Mouse (Mus musculus) midbrain, embryonic 15.5 days (tissue): Measurements from ENCODE around the gene Faim2. TPM values are rescaled to one million over a fixed set of nuclear protein-coding genes. Genes with fewer than 3 reads are reported as not detected.

Experiments used
- ATAC-seq: fragments of 200-750 bp; cut with Nextera tagmentation; replicated peaks from 2 replicates; pipeline ENCODE4 v1.8.0; 2017; ENCODE audit warnings: moderate TSS enrichment
- H3K27ac ChIP-seq: fragments of 300-500 bp; sonication (generic); 2 replicates; pipeline ENCODE4 v1.5.1; 2015; ENCODE audit warnings: mild to moderate bottlenecking, inconsistent platforms
- H3K27me3 ChIP-seq: fragments of 300-500 bp; sonication (generic); replicated peaks from 2 replicates; pipeline ENCODE4 v1.6.1; 2015; ENCODE audit warnings: inconsistent platforms
- H3K36me3 ChIP-seq: fragments of 300-500 bp; sonication (generic); replicated peaks from 2 replicates; pipeline ENCODE4 v1.6.1; 2015; ENCODE audit warnings: inconsistent platforms
- H3K4me1 ChIP-seq: fragments of 300-500 bp; sonication (generic); 2 replicates; pipeline ENCODE4 v1.6.1; 2015; ENCODE audit warnings: inconsistent platforms
- H3K4me2 ChIP-seq: fragments of 300-500 bp; sonication (generic); 2 replicates; pipeline ENCODE4 v1.6.1; 2015; ENCODE audit warnings: inconsistent platforms, mild to moderate bottlenecking, moderate library complexity
- H3K4me3 ChIP-seq: fragments of 300-500 bp; sonication (generic); 2 replicates; pipeline ENCODE4 v1.5.1; 2015; ENCODE audit warnings: mild to moderate bottlenecking, inconsistent platforms
- H3K9ac ChIP-seq: fragments of 300-500 bp; sonication (generic); 2 replicates; pipeline ENCODE4 v1.6.1; 2015; ENCODE audit warnings: mild to moderate bottlenecking, inconsistent platforms
- H3K9me3 ChIP-seq: fragments of 300-500 bp; sonication (generic); 2 replicates; pipeline ENCODE4 v1.6.1; 2016; ENCODE audit warnings: inconsistent platforms
- WGBS: fragments of 180-500 bp; shearing (Covaris S2); methylation state at CpG from one replicate; pipeline ENCODE4 v1.1.7; 2015; ENCODE audit warnings: mixed read lengths; 5-methylcytosine and 5-hydroxymethylcytosine counted together
- polyA plus RNA-seq: library from polyadenylated mRNA; unstranded; fragments of >200 nt; fragmentation: Nextera tagmentation; extraction: Ambion mirVana; gene quantifications from 2 replicates; pipeline ENCODE4 v1.2.1, GENCODE M21; 2015

The Faim2 gene
- polyA plus RNA-seq, 1 experiment from 2014 or later = 45.9 TPM

GRCm38 (mm10) chr15:99455415-99455814, 72.5 kb downstream of the Faim2 start:
- peaks cover 36% of the 10 kb centered on the region for H3K4me1 ChIP-seq
- H3K9ac ChIP-seq = no peak overlapping the region
- peak overlapping the region; percentile 9; the same call in 1 of the 2 replicates for H3K4me2 ChIP-seq
- no peaks in the 10 kb centered on the region for H3K36me3 ChIP-seq
- H3K4me3 ChIP-seq = no peak overlapping the region
- ATAC-seq = no peak
- WGBS = 84% methylated on average over 3 of the region's 3 CpGs
- H3K27ac ChIP-seq = no peak overlapping the region
- H3K27me3 ChIP-seq = no peaks in the 10 kb centered on the region
- no peaks in the 10 kb centered on the region for H3K9me3 ChIP-seq

GRCm38 (mm10) chr15:99454585-99455279, 73.2 kb downstream of the Faim2 start:
- Histone ChIP-seq H3K4me3 (no peak overlapping the region), H3K9me3 (no peaks in the 10 kb centered on the region), H3K27me3 (no peaks in the 10 kb centered on the region), H3K9ac (no peak overlapping the region), H3K36me3 (no peaks in the 10 kb centered on the region), H3K4me2 (no peak overlapping the region), H3K4me1 (peaks cover 36% of the 10 kb centered on the region), H3K27ac (no peak overlapping the region)
- WGBS = 67% methylated on average over 7 of the region's 7 CpGs
- no peak for ATAC-seq

- no peak overlapping the region for H3K27ac ChIP-seq
These were observed 74.6 kb downstream of the Faim2 start for GRCm38 (mm10) chr15:99453153-99453900.

GRCm38 (mm10) chr15:99449751-99450280, 78.1 kb downstream of the Faim2 start:
- ATAC-seq = no peak
- WGBS = 89% methylated on average over 8 of the region's 8 CpGs
- H3K4me1 ChIP-seq = peaks cover 19% of the 10 kb centered on the region

More at GRCm38 (mm10) chr15:99453153-99453900, 74.6 kb downstream of the Faim2 start:
- Histone ChIP-seq H3K4me3 (no peak overlapping the region), H3K4me1 (peaks cover 32% of the 10 kb centered on the region), H3K36me3 (no peaks in the 10 kb centered on the region), H3K9me3 (no peaks in the 10 kb centered on the region), H3K27me3 (no peaks in the 10 kb centered on the region), H3K4me2 (no peak overlapping the region), H3K9ac (no peak overlapping the region)
- 76% methylated on average over 11 of the region's 11 CpGs for WGBS
- ATAC-seq = no peak

GRCm38 (mm10) chr15:99449131-99449750, 78.7 kb downstream of the Faim2 start:
- H3K27ac ChIP-seq = peak overlapping the region; percentile 49; the same call in 1 of the 2 replicates
- H3K9me3 ChIP-seq = no peaks in the 10 kb centered on the region
- H3K4me1 ChIP-seq = peaks cover 17% of the 10 kb centered on the region
- no peak overlapping the region for H3K4me3 ChIP-seq
- peak; percentile 39; the same call in 1 of the 2 replicates for ATAC-seq
- 75% methylated on average over 9 of the region's 9 CpGs for WGBS
- H3K27me3 ChIP-seq = no peaks in the 10 kb centered on the region
- no peak overlapping the region for H3K4me2 ChIP-seq
- H3K9ac ChIP-seq = no peak overlapping the region
- no peaks in the 10 kb centered on the region for H3K36me3 ChIP-seq

More at GRCm38 (mm10) chr15:99449751-99450280, 78.1 kb downstream of the Faim2 start:
- Histone ChIP-seq H3K9me3 (no peaks in the 10 kb centered on the region), H3K4me3 (no peak overlapping the region), H3K27ac (peak overlapping the region; percentile 49; the same call in 1 of the 2 replicates), H3K36me3 (no peaks in the 10 kb centered on the region), H3K4me2 (no peak overlapping the region), H3K27me3 (no peaks in the 10 kb centered on the region), H3K9ac (no peak overlapping the region)

Other genes with a start within 250 kb of the Faim2 start
- gene Prpf40b, start 233.1 kb downstream of the Faim2 start, polyA plus RNA-seq = 129 and 132 TPM in 2 replicates
- gene Fam186b, start 232.3 kb downstream of the Faim2 start, polyA plus RNA-seq = 0.62 and 0.75 TPM in 2 replicates
- 9.1 and 10.0 TPM in 2 replicates for gene Fmnl3, start 157.7 kb downstream of the Faim2 start, polyA plus RNA-seq
- gene Tmbim6, start 135.3 kb downstream of the Faim2 start, polyA plus RNA-seq = 276 and 282 TPM in 2 replicates
- gene Nckap5l, start 70.4 kb downstream of the Faim2 start, polyA plus RNA-seq = 13.4 and 15.6 TPM in 2 replicates
- 21.5 and 23.0 TPM in 2 replicates for gene Bcdin3d, start 53.4 kb downstream of the Faim2 start, polyA plus RNA-seq
- not detected in 2 replicates for gene Aqp2, start 50.9 kb upstream of the Faim2 start, polyA plus RNA-seq
- 1.3 and 1.4 TPM in 2 replicates for gene Aqp5, start 62.6 kb upstream of the Faim2 start, polyA plus RNA-seq
- gene Aqp6, start 73.2 kb upstream of the Faim2 start, polyA plus RNA-seq = 0.41 and 0.49 TPM in 2 replicates
- gene Racgap1, start 123.5 kb upstream of the Faim2 start, polyA plus RNA-seq = 49.0 and 56.9 TPM in 2 replicates
- 64.0 and 65.9 TPM in 2 replicates for gene Asic1, start 142.2 kb upstream of the Faim2 start, polyA plus RNA-seq
- gene Smarcd1, start 174.0 kb upstream of the Faim2 start, polyA plus RNA-seq = 114 and 119 TPM in 2 replicates
- not detected in 2 replicates for gene Gm17349, start 177.3 kb upstream of the Faim2 start, polyA plus RNA-seq
- gene Gpd1, start 189.3 kb upstream of the Faim2 start, polyA plus RNA-seq = 1.5 and 1.8 TPM in 2 replicates
- gene Cox14, start 197.5 kb upstream of the Faim2 start, polyA plus RNA-seq = 150 and 157 TPM in 2 replicates
- gene Cers5, start 244.7 kb upstream of the Faim2 start, polyA plus RNA-seq = 77.3 and 79.9 TPM in 2 replicates